25 mouse cellular contexts compared by ENCODE assay signal in the genomic region with DNA sequence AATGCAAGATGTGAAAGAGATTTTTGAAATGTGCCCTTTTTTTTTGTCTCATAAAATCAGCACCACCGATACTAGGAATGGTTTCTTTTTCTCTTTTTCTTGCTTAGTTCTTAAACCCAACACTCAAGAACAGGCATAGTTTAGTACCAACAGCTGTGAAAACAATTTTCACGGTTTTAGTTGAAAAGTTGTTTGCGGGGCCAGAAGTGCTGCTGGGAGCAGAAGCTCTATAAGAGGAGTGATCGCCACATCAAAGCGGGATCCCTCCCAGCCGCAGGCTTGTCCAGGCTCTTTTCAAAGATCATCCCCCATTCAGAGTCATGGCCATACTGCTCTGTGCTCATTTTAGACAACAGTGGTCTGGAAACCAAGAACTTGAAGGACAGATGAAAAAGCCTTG.
A peak's percentile ranks its signal among the peaks of the same experiment; 100 is the strongest.
DNase-seq lines count a peak whose midpoint lies in the region; ATAC-seq lines count a peak whose summit lies in the region.
"Had no signal": no experiment of that assay in that cellular context is flagged by ENCODE, and none has a peak within 500 bp of the region (broad histone marks: within the 10 kb centered on the region; RNA-seq: fewer than 3 reads in every experiment).

No protein-coding gene starts in this region.

- no peak for ATAC-seq in kidney, embryonic 14.5 days (ENCODE audit: low FRiP score, low TSS enrichment)
- ATAC-seq in midbrain, embryonic 11.5 days (ENCODE audit: low FRiP score) = 0 out of 2 replicates have a peak, but pooled peaks have one; percentile 49
- ATAC-seq in midbrain, embryonic 15.5 days (replicated peaks) = no peak
- ATAC-seq in midbrain, embryonic 13.5 days = no peak
- ATAC-seq: forebrain, postnatal 0 days; intestine, embryonic 15.5 days; liver, postnatal 0 days; lung, postnatal 0 days; Patski had no signal

- DNase-seq in kidney, adult 18-20 months = no peak
- peak; percentile 86 for DNase-seq in midbrain, embryonic 11.5 days (ENCODE audit: low spot score, missing footprints)
- DNase-seq in thymus, postnatal 0 days (ENCODE audit: low spot score) = no peak
- DNase-seq in testis, postnatal 14 days (ENCODE audit: low spot score) = no peak
- DNase-seq: B cell, adult 2 months; cerebellum, adult 18-20 months; cerebellum, postnatal 14 days; forebrain, postnatal 0 days; gastrocnemius, postnatal 36 days; heart, postnatal 4 days; kidney, postnatal 36 days; liver, postnatal 0 days; right cerebral cortex, postnatal 14 days had no signal

- H3K27ac ChIP-seq in kidney, embryonic 14.5 days (ENCODE audit: low read depth, low read length) = 0 out of 2 replicates have a peak overlapping the region, but pooled peaks have one; percentile 1
- H3K27ac ChIP-seq in midbrain, embryonic 11.5 days (ENCODE audit: low read depth, low read length) = no peak overlapping the region
- H3K27ac ChIP-seq in midbrain, embryonic 15.5 days = no peak overlapping the region
- peak overlapping the region; percentile 10; the same call in 1 of the 2 replicates for H3K27ac ChIP-seq in midbrain, embryonic 13.5 days
- H3K27ac ChIP-seq: hindbrain, embryonic 15.5 days; intestine, embryonic 15.5 days; limb, embryonic 12.5 days; stomach, postnatal 0 days had no signal

- no peaks in the 10 kb centered on the region for H3K4me1 ChIP-seq in kidney, embryonic 14.5 days (ENCODE audit: control insufficient read depth, insufficient read depth, low read length)
- 0 out of 2 replicates have a peak, but pooled peaks cover 3% of the 10 kb centered on the region for H3K4me1 ChIP-seq in midbrain, embryonic 11.5 days (ENCODE audit: control insufficient read depth, insufficient read depth, low read length)
- H3K4me1 ChIP-seq in midbrain, embryonic 15.5 days = peaks cover 3% of the 10 kb centered on the region; the same call in 1 of the 2 replicates
- H3K4me1 ChIP-seq in midbrain, embryonic 13.5 days (replicated peaks) = peaks cover 10% of the 10 kb centered on the region; the same call in 1 of the 2 replicates
- H3K4me1 ChIP-seq: intestine, embryonic 15.5 days; limb, embryonic 12.5 days had no signal

- no peaks in the 10 kb centered on the region for H3K36me3 ChIP-seq in kidney, embryonic 14.5 days (ENCODE audit: control insufficient read depth, insufficient read depth, low read length)
- no peaks in the 10 kb centered on the region for H3K36me3 ChIP-seq in midbrain, embryonic 11.5 days (ENCODE audit: control insufficient read depth, insufficient read depth, low read length)
- H3K36me3 ChIP-seq in midbrain, embryonic 15.5 days (replicated peaks) = no peaks in the 10 kb centered on the region
- no peaks in the 10 kb centered on the region for H3K36me3 ChIP-seq in midbrain, embryonic 13.5 days
- H3K36me3 ChIP-seq: G1E; hindbrain, embryonic 15.5 days; intestine, embryonic 15.5 days; limb, embryonic 12.5 days had no signal

- H3K27me3 ChIP-seq in kidney, embryonic 14.5 days (ENCODE audit: control insufficient read depth, insufficient read depth, low read length) = no peaks in the 10 kb centered on the region
- no peaks in the 10 kb centered on the region for H3K27me3 ChIP-seq in midbrain, embryonic 11.5 days (ENCODE audit: control insufficient read depth, insufficient read depth, low read length)
- H3K27me3 ChIP-seq in midbrain, embryonic 15.5 days (replicated peaks) = no peaks in the 10 kb centered on the region
- H3K27me3 ChIP-seq in midbrain, embryonic 13.5 days = no peaks in the 10 kb centered on the region
- H3K27me3 ChIP-seq: CH12.LX; hindbrain, embryonic 15.5 days; intestine, embryonic 15.5 days; limb, embryonic 12.5 days; Patski had no signal

- H3K4me2 ChIP-seq in kidney, embryonic 14.5 days (replicated peaks; ENCODE audit: low read depth, low read length) = no peak overlapping the region
- no peak overlapping the region for H3K4me2 ChIP-seq in midbrain, embryonic 11.5 days
- no peak overlapping the region for H3K4me2 ChIP-seq in midbrain, embryonic 15.5 days
- no peak overlapping the region for H3K4me2 ChIP-seq in midbrain, embryonic 13.5 days (replicated peaks)
- H3K4me2 ChIP-seq: hindbrain, embryonic 15.5 days; intestine, embryonic 15.5 days; limb, embryonic 12.5 days; liver, embryonic 11.5 days had no signal

- no peak overlapping the region for H3K9ac ChIP-seq in kidney, embryonic 14.5 days (ENCODE audit: low read depth, low read length)
- H3K9ac ChIP-seq in midbrain, embryonic 11.5 days (ENCODE audit: low read length) = no peak overlapping the region
- H3K9ac ChIP-seq in midbrain, embryonic 15.5 days = no peak overlapping the region
- H3K9ac ChIP-seq in midbrain, embryonic 13.5 days (replicated peaks) = no peak overlapping the region
- H3K9ac ChIP-seq: forebrain, postnatal 0 days; hindbrain, embryonic 15.5 days; intestine, embryonic 15.5 days; limb, embryonic 12.5 days; liver, postnatal 0 days had no signal

- no peak overlapping the region for H3K4me3 ChIP-seq in kidney, embryonic 14.5 days (ENCODE audit: low read length)
- H3K4me3 ChIP-seq in midbrain, embryonic 11.5 days (ENCODE audit: low read depth, low read length) = no peak overlapping the region
- H3K4me3 ChIP-seq in midbrain, embryonic 15.5 days = no peak overlapping the region
- no peak overlapping the region for H3K4me3 ChIP-seq in midbrain, embryonic 13.5 days (replicated peaks)
- H3K4me3 ChIP-seq: hindbrain, embryonic 15.5 days; intestine, embryonic 15.5 days; limb, embryonic 12.5 days had no signal

- 29% methylated on average over 6 of the region's 6 CpGs for WGBS in kidney, embryonic 14.5 days
- WGBS in midbrain, embryonic 11.5 days = 46% methylated on average over 6 of the region's 6 CpGs
- 30% methylated on average over 6 of the region's 6 CpGs for WGBS in midbrain, embryonic 15.5 days
- 47% methylated on average over 6 of the region's 6 CpGs for WGBS in midbrain, embryonic 13.5 days

- no peaks in the 10 kb centered on the region for H3K9me3 ChIP-seq in kidney, embryonic 14.5 days (ENCODE audit: control insufficient read depth, low read length)
- no peaks in the 10 kb centered on the region for H3K9me3 ChIP-seq in midbrain, embryonic 11.5 days (ENCODE audit: control insufficient read depth, low read length)
- H3K9me3 ChIP-seq in midbrain, embryonic 15.5 days = no peaks in the 10 kb centered on the region
- H3K9me3 ChIP-seq in midbrain, embryonic 13.5 days = no peaks in the 10 kb centered on the region
- H3K9me3 ChIP-seq: hindbrain, embryonic 15.5 days; intestine, embryonic 15.5 days had no signal

Comparison
In these comparisons a context has a peak if more than half of its experiments do, and no peak if none do; other contexts are left out.
1. H3K27ac ChIP-seq: peak in kidney, embryonic 14.5 days (single experiment) and midbrain, embryonic 13.5 days (single experiment); none in midbrain, embryonic 11.5 days (single experiment) and midbrain, embryonic 15.5 days (single experiment).